Mouse (Mus musculus) lung, postnatal 0 days (tissue): ENCODE results near the gene March1. TPM values are rescaled to one million over a fixed set of nuclear protein-coding genes. Genes with fewer than 3 reads are reported as not detected.

Source experiments
- ATAC-seq: fragments of 200-750 bp; cut with Nextera tagmentation; 2 replicates; pipeline ENCODE4 v1.8.0; 2017; ENCODE audit warnings: moderate library complexity
- DNase-seq: peaks from one replicate; pipeline ENCODE4 v3.0.0-alpha.2; 2016; ENCODE audit warnings: low spot score
- H3K27ac ChIP-seq: fragments of 300-500 bp; sonication (generic); 2 replicates; pipeline ENCODE4 v1.5.1; 2014; ENCODE audit warnings: antibody characterized with exemption, mild to moderate bottlenecking, low read length, mixed read lengths
- H3K27me3 ChIP-seq: fragments of 300-500 bp; sonication (generic); replicated peaks from 2 replicates; pipeline ENCODE4 v1.6.1; 2014; ENCODE audit warnings: low read length, mixed read lengths; ENCODE audit not compliant: insufficient read depth
- H3K36me3 ChIP-seq: fragments of 300-500 bp; sonication (generic); 2 replicates; pipeline ENCODE4 v1.6.1; 2014; ENCODE audit warnings: low read length, mixed read lengths; ENCODE audit not compliant: insufficient read depth
- H3K4me1 ChIP-seq: fragments of 300-500 bp; sonication (generic); 2 replicates; pipeline ENCODE4 v1.6.1; 2014; ENCODE audit warnings: antibody characterized with exemption, low read depth, low read length, mixed read lengths; ENCODE audit not compliant: insufficient read depth
- H3K4me2 ChIP-seq: fragments of 300-500 bp; sonication (generic); replicated peaks from 2 replicates; pipeline ENCODE4 v1.6.1; 2014; ENCODE audit warnings: low read depth, mild to moderate bottlenecking, low read length, moderate library complexity, mixed read lengths
- H3K4me3 ChIP-seq: fragments of 300-500 bp; sonication (generic); 2 replicates; pipeline ENCODE4 v1.5.1; 2014; ENCODE audit warnings: low read depth, low read length
- H3K9ac ChIP-seq: fragments of 300-500 bp; sonication (generic); replicated peaks from 2 replicates; pipeline ENCODE4 v1.6.1; 2014; ENCODE audit warnings: low read depth, mild to moderate bottlenecking
- H3K9me3 ChIP-seq: fragments of 300-500 bp; sonication (generic); 2 replicates; pipeline ENCODE4 v1.6.1; 2016; ENCODE audit warnings: low read length, mixed read lengths
- CTCF ChIP-seq: IDR thresholded peaks from 2 replicates; pipeline ENCODE4 v1.5.1; 2016; ENCODE audit warnings: antibody characterized with exemption, mild to moderate bottlenecking
- EP300 ChIP-seq: IDR thresholded peaks from 2 replicates; pipeline ENCODE4 v1.6.1; 2016; ENCODE audit warnings: antibody characterized with exemption, mild to moderate bottlenecking, control low read depth
- whole genome bisulfite sequencing: fragments of 180-500 bp; shearing (Covaris S2); extraction: QIAGEN DNeasy Blood & Tissue Kit; methylation state at CpG from one replicate; pipeline ENCODE4 v1.1.7; 2014; 5-methylcytosine and 5-hydroxymethylcytosine counted together
- polyA plus RNA-seq: library from polyadenylated mRNA; unstranded; fragments of >200 nt; fragmentation: Nextera tagmentation; extraction: Ambion mirVana; gene quantifications from 2 replicates; pipeline ENCODE4 v1.2.1, GENCODE M21; 2015

March1 gene
- polyA plus RNA-seq, 1 experiment from 2014 or later = 1.1 TPM

- Histone ChIP-seq H3K4me2 (no peak overlapping the region), H3K4me1 (no peaks in the 10 kb centered on the region), H3K36me3 (no peaks in the 10 kb centered on the region), H3K9me3 (no peaks in the 10 kb centered on the region), H3K27me3 (no peaks in the 10 kb centered on the region), H3K9ac (no peak overlapping the region), H3K4me3 (no peak overlapping the region), H3K27ac (no peak overlapping the region)
- no peak for DNase-seq
- ATAC-seq = no peak
- 87% methylated on average over 7 of the region's 7 CpGs for WGBS
- TF ChIP-seq CTCF = no peak
- no peak for TF ChIP-seq EP300
Measured at GRCm38 (mm10) chr8:66317824-66318223, 700.1 kb downstream of the March1 start.

DNA sequence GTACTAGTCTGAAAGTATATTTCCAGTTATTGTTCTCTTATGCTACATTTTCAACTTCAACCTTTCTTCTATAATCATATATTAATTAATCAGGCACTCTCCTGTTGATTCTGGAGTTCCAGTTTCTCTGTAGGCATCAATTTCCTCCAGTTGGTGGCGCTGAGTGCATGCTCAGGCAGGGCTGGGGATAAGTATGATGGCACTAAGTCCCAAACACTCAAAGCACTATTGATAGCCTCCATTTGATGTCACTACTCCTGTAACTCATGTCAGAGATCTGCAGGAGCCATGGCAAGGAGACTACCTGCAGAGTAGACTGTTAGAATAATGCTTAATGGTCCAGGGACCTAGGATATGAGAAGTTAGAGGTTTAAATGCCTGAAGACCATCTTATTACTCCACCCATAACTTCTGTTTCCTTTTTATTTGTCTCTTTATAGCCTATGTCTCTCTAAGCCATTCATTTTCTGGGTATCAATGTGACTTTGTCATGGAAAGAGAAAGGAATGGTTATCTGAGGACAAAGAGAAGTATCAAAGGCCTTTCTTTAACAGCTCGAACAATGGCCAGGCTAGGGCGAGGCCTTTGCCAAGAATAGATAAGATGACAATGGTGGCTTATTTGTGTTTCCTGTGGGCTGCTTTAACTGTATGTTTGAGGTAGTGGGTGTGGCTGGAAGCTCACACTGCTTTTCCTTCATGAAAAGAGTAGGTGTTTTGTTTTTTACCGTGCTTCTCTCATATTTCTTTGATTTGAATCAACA lies 705.5 kb downstream of the March1 start:
- TF ChIP-seq EP300 (no peak), CTCF (peak; percentile 53)
- Histone ChIP-seq H3K9me3 (no peaks in the 10 kb centered on the region), H3K9ac (no peak overlapping the region), H3K27ac (no peak overlapping the region), H3K27me3 (no peaks in the 10 kb centered on the region), H3K4me2 (no peak overlapping the region), H3K4me1 (no peaks in the 10 kb centered on the region), H3K4me3 (no peak overlapping the region), H3K36me3 (no peaks in the 10 kb centered on the region)
- WGBS = 37% methylated on average over 4 of the region's 4 CpGs
- no peak for ATAC-seq
- no peak for DNase-seq

DNA sequence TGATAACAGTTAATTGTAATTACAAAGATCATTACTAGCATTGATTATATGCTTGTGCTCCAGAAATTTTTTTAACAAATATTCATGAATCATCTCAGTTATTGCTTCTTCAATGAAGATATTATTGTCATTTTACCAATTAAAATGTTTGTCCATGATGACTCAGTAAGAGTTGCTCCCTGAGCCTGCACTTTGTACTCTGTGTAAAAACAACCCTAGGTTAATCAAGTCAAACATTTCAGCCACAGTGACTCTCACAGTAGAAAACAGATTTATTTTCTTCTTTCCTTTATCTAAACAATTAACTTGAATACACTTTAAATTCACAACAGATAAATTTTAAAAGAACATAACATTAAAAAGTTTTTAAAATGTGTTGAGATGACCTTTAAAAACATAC lies 708.7 kb downstream of the March1 start:
- no peaks in the 10 kb centered on the region for H3K4me1 ChIP-seq
- no peak overlapping the region for H3K4me3 ChIP-seq
- no peaks in the 10 kb centered on the region for H3K36me3 ChIP-seq
- no peak for TF ChIP-seq CTCF
- no peak for TF ChIP-seq EP300
- DNase-seq (no peak), ATAC-seq (no peak)
- H3K9ac ChIP-seq = no peak overlapping the region
- no peak overlapping the region for H3K27ac ChIP-seq
- no peaks in the 10 kb centered on the region for H3K9me3 ChIP-seq
- no peaks in the 10 kb centered on the region for H3K27me3 ChIP-seq
- no peak overlapping the region for H3K4me2 ChIP-seq

DNA sequence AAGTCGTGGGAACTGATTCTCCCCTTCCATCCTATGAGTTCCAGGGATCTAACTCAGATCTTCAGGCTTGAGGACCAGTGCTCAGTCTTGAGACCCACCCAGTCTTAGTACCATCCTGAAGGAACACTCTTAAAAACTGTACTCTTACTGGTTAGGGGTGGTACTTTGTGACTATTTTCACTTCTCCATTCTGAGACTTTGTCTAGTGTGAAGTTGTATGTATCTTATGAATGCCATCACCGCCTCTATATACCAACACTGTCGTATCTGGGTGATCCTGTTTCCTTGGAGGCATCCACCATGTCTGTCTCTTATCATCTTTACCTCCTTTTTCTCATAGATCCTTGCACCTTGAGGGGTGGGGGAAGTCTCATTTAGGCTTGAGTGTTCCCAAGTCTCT lies 714.5 kb downstream of the March1 start:
- no peaks in the 10 kb centered on the region for H3K4me1 ChIP-seq
- H3K36me3 ChIP-seq = no peaks in the 10 kb centered on the region
- no peak overlapping the region for H3K4me3 ChIP-seq
- no peaks in the 10 kb centered on the region for H3K9me3 ChIP-seq
- TF ChIP-seq CTCF (no peak), EP300 (no peak)
- H3K4me2 ChIP-seq = no peak overlapping the region
- ATAC-seq (no peak), DNase-seq (no peak)
- H3K27ac ChIP-seq = no peak overlapping the region
- H3K9ac ChIP-seq = no peak overlapping the region
- WGBS = 75% methylated on average over 3 of the region's 3 CpGs
- no peaks in the 10 kb centered on the region for H3K27me3 ChIP-seq

- H3K4me1 ChIP-seq = no peaks in the 10 kb centered on the region
- 65% methylated on average over 3 of the region's 3 CpGs for WGBS
- H3K27me3 ChIP-seq = no peaks in the 10 kb centered on the region
- H3K4me3 ChIP-seq = no peak overlapping the region
- H3K27ac ChIP-seq = no peak overlapping the region
- no peak for TF ChIP-seq EP300
- TF ChIP-seq CTCF = no peak
- ATAC-seq (no peak), DNase-seq (peak; percentile 27)
- H3K9me3 ChIP-seq = no peaks in the 10 kb centered on the region
- no peaks in the 10 kb centered on the region for H3K36me3 ChIP-seq
- no peak overlapping the region for H3K4me2 ChIP-seq
- H3K9ac ChIP-seq = no peak overlapping the region
Measured at GRCm38 (mm10) chr8:66334265-66334664, 716.6 kb downstream of the March1 start.

- Histone ChIP-seq H3K4me1 (no peaks in the 10 kb centered on the region), H3K36me3 (no peaks in the 10 kb centered on the region), H3K9me3 (no peaks in the 10 kb centered on the region), H3K9ac (no peak overlapping the region), H3K27ac (no peak overlapping the region), H3K4me2 (no peak overlapping the region), H3K27me3 (no peaks in the 10 kb centered on the region), H3K4me3 (no peak overlapping the region)
- no peak for DNase-seq
- no peak for ATAC-seq
- WGBS = 65% methylated on average over 3 of the region's 3 CpGs
- no peak for TF ChIP-seq CTCF
- TF ChIP-seq EP300 = no peak
Measured at GRCm38 (mm10) chr8:66339551-66339950, 721.9 kb downstream of the March1 start.
